In the genomic region with DNA sequence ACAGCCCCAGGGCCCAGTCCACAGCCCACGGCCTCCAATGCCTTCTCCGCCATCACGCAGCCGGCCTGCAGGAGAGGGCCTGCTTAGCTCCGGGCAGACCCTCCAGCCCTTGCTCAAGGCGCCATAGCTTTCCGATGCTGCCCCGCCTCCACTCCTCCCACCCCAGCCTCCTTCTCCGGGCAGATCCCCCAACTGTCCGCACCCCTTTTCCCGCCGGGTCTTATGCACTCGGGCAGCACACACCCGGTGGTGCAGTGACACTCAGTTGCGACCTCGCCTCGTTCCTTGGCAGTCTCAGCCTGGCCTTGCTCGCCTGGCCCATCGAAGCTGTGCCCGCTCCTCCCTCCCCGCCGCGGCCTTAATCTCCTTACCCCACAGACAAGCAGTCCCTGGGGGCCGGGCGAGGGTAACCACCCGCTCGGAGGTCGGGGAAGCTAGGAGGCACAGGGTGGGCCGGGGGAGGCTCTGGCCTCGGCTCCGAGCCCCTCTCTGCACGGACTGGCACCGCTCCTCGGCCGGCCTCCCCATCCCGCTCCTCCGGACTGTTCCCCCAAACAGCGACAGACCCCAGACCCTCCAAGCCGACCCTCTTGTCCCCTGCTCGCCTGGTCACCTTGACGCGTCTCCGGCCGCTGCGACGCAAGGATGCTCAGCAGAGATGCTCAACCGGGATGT, we compare ENCODE assay signal across 8 mouse cellular contexts. TPM values are rescaled to one million over a fixed set of nuclear protein-coding genes. Genes with fewer than 3 reads are reported as not detected.
DNase-seq lines count a peak whose midpoint lies in the region; ATAC-seq lines count a peak whose summit lies in the region.

No protein-coding gene starts in this region.

- DNase-seq in left cerebral cortex, postnatal 36 days (ENCODE audit: low spot score in 2 of 2): peak; percentile 36 to 52
- DNase-seq in left cerebral cortex, adult 11 months (ENCODE audit: low spot score): no peak
- peak; percentile 96 for DNase-seq in midbrain, embryonic 11.5 days (ENCODE audit: low spot score, missing footprints)
- DNase-seq in frontal cortex, postnatal 25 days (ENCODE audit: low spot score in 2 of 2): no peak

- peak overlapping the region; percentile 93 for H3K4me2 ChIP-seq in embryonic facial prominence, embryonic 15.5 days (replicated peaks)
- H3K4me2 ChIP-seq in intestine, embryonic 15.5 days (replicated peaks): peak overlapping the region; percentile 94
- H3K4me2 ChIP-seq in midbrain, embryonic 11.5 days: peak overlapping the region; percentile 94
- peak overlapping the region; percentile 94 for H3K4me2 ChIP-seq in stomach, embryonic 14.5 days (replicated peaks; ENCODE audit: low read depth, low read length)

- H3K27ac ChIP-seq in brown adipose tissue, adult 24 weeks (replicated peaks; ENCODE audit: low read depth, low read length): no peak overlapping the region
- no peak overlapping the region for H3K27ac ChIP-seq in embryonic facial prominence, embryonic 15.5 days (replicated peaks)
- peak overlapping the region; percentile 19; the same call in 1 of the 2 replicates for H3K27ac ChIP-seq in intestine, embryonic 15.5 days
- H3K27ac ChIP-seq in midbrain, embryonic 11.5 days (ENCODE audit: low read depth, low read length): peak overlapping the region; percentile 51
- H3K27ac ChIP-seq in stomach, embryonic 14.5 days (ENCODE audit: low read length): no peak overlapping the region

- H3K4me3 ChIP-seq in brown adipose tissue, adult 24 weeks (ENCODE audit: insufficient read depth, low read depth, low read length): peak overlapping the region; percentile 57
- peak overlapping the region; percentile 62 for H3K4me3 ChIP-seq in embryonic facial prominence, embryonic 15.5 days (replicated peaks)
- H3K4me3 ChIP-seq in intestine, embryonic 15.5 days (replicated peaks): peak overlapping the region; percentile 54
- peak overlapping the region; percentile 77 for H3K4me3 ChIP-seq in midbrain, embryonic 11.5 days (ENCODE audit: low read depth, low read length)
- H3K4me3 ChIP-seq in stomach, embryonic 14.5 days (ENCODE audit: low read depth, low read length): peak overlapping the region; percentile 63

- H3K9ac ChIP-seq in embryonic facial prominence, embryonic 15.5 days: peak overlapping the region; percentile 65
- H3K9ac ChIP-seq in intestine, embryonic 15.5 days: peak overlapping the region; percentile 63
- peak overlapping the region; percentile 84 for H3K9ac ChIP-seq in midbrain, embryonic 11.5 days (ENCODE audit: low read length)
- H3K9ac ChIP-seq in stomach, embryonic 14.5 days (replicated peaks; ENCODE audit: low read depth, low read length): peak overlapping the region; percentile 42

- WGBS in embryonic facial prominence, embryonic 15.5 days: under 1% methylated on average over 46 of the region's 47 CpGs
- WGBS in intestine, embryonic 15.5 days: 1% methylated on average over 47 of the region's 47 CpGs
- under 1% methylated on average over 47 of the region's 47 CpGs for WGBS in midbrain, embryonic 11.5 days
- WGBS in stomach, embryonic 14.5 days: 2% methylated on average over 47 of the region's 47 CpGs

- peaks cover 4% of the 10 kb centered on the region; the same call in 1 of the 2 replicates for H3K4me1 ChIP-seq in brown adipose tissue, adult 24 weeks (ENCODE audit: control insufficient read depth, insufficient read depth, insufficient read length, low read length)
- H3K4me1 ChIP-seq in embryonic facial prominence, embryonic 15.5 days: peaks cover 26% of the 10 kb centered on the region
- peaks cover 25% of the 10 kb centered on the region for H3K4me1 ChIP-seq in intestine, embryonic 15.5 days (replicated peaks)
- peaks cover 12% of the 10 kb centered on the region for H3K4me1 ChIP-seq in midbrain, embryonic 11.5 days (ENCODE audit: control insufficient read depth, insufficient read depth, low read length)
- peaks cover 4% of the 10 kb centered on the region; the same call in 1 of the 2 replicates for H3K4me1 ChIP-seq in stomach, embryonic 14.5 days (ENCODE audit: control insufficient read depth, insufficient read depth, low read length)

- intact Hi-C loops in left cerebral cortex, postnatal 36 days (cut with DNase I): no loop called here

- ATAC-seq in embryonic facial prominence, embryonic 15.5 days (ENCODE audit: insufficient number of reproducible peaks, low FRiP score, low TSS enrichment, low read depth): peak; percentile 46; the same call in 1 of the 2 replicates
- ATAC-seq in intestine, embryonic 15.5 days: peak; percentile 48
- ATAC-seq in midbrain, embryonic 11.5 days (ENCODE audit: low FRiP score): peak; percentile 69
- ATAC-seq in stomach, embryonic 14.5 days (ENCODE audit: insufficient number of reproducible peaks, insufficient read depth, low FRiP score, low read depth): peak; percentile 28; the same call in 1 of the 2 replicates

- H3K9me3 ChIP-seq in embryonic facial prominence, embryonic 15.5 days (replicated peaks): no peaks in the 10 kb centered on the region
- H3K9me3 ChIP-seq in intestine, embryonic 15.5 days: no peaks in the 10 kb centered on the region
- no peaks in the 10 kb centered on the region for H3K9me3 ChIP-seq in midbrain, embryonic 11.5 days (ENCODE audit: control insufficient read depth, low read length)
- H3K9me3 ChIP-seq in stomach, embryonic 14.5 days (ENCODE audit: control insufficient read depth, low read depth, low read length): no peaks in the 10 kb centered on the region

- H3K27me3 ChIP-seq in embryonic facial prominence, embryonic 15.5 days: peaks cover 23% of the 10 kb centered on the region
- peaks cover 15% of the 10 kb centered on the region for H3K27me3 ChIP-seq in intestine, embryonic 15.5 days (replicated peaks)
- H3K27me3 ChIP-seq in midbrain, embryonic 11.5 days (ENCODE audit: control insufficient read depth, insufficient read depth, low read length): no peaks in the 10 kb centered on the region; the same call in 1 of the 2 replicates
- H3K27me3 ChIP-seq in stomach, embryonic 14.5 days (ENCODE audit: control insufficient read depth, insufficient read depth, low read length): no peaks in the 10 kb centered on the region

- peaks cover 19% of the 10 kb centered on the region for H3K36me3 ChIP-seq in embryonic facial prominence, embryonic 15.5 days
- H3K36me3 ChIP-seq in intestine, embryonic 15.5 days: peaks cover 6% of the 10 kb centered on the region
- H3K36me3 ChIP-seq in midbrain, embryonic 11.5 days (ENCODE audit: control insufficient read depth, insufficient read depth, low read length): no peaks in the 10 kb centered on the region; the same call in 1 of the 2 replicates
- peaks cover 4% of the 10 kb centered on the region for H3K36me3 ChIP-seq in stomach, embryonic 14.5 days (ENCODE audit: control insufficient read depth, insufficient read depth, low read length)

RNA-seq across cellular contexts. Expression of a gene that starts 0.9 kb away (rescaled TPM):
- total RNA-seq in left cerebral cortex, postnatal 36 days (2021): 10 to 100 TPM; 56.6 to 65.0 TPM
- 0.36 TPM in 1 of 2 replicates, not detected in the other for polyA plus RNA-seq in brown adipose tissue, adult 24 weeks (2012; ENCODE audit: insufficient read depth, insufficient read length, missing spikeins)
- 5.1 and 5.5 TPM in 2 replicates for polyA plus RNA-seq in embryonic facial prominence, embryonic 15.5 days (2015; fragmentation: Nextera tagmentation; extraction: Ambion mirVana)
- polyA plus RNA-seq in intestine, embryonic 15.5 days (2015; fragmentation: Nextera tagmentation; extraction: Ambion mirVana): 2.5 and 2.9 TPM in 2 replicates
- polyA plus RNA-seq in midbrain, embryonic 11.5 days (2014; fragmentation: Nextera tagmentation; extraction: Ambion mirVana): 3.2 and 4.8 TPM in 2 replicates
- polyA plus RNA-seq in stomach, embryonic 14.5 days (2014; fragmentation: Nextera tagmentation; extraction: Ambion mirVana): 5.1 and 5.9 TPM in 2 replicates

RNA-seq across cellular contexts. Expression of a gene that starts 17.9 kb away (rescaled TPM):
- total RNA-seq in left cerebral cortex, postnatal 36 days (2021): 10 to 100 TPM; 24.4 to 31.8 TPM
- polyA plus RNA-seq in brown adipose tissue, adult 24 weeks (2012; ENCODE audit: insufficient read depth, insufficient read length, missing spikeins): 4.7 and 5.1 TPM in 2 replicates
- polyA plus RNA-seq in embryonic facial prominence, embryonic 15.5 days (2015; fragmentation: Nextera tagmentation; extraction: Ambion mirVana): 23.0 and 26.6 TPM in 2 replicates
- polyA plus RNA-seq in intestine, embryonic 15.5 days (2015; fragmentation: Nextera tagmentation; extraction: Ambion mirVana): 19.9 and 21.2 TPM in 2 replicates
- polyA plus RNA-seq in midbrain, embryonic 11.5 days (2014; fragmentation: Nextera tagmentation; extraction: Ambion mirVana): 25.6 and 28.0 TPM in 2 replicates
- polyA plus RNA-seq in stomach, embryonic 14.5 days (2014; fragmentation: Nextera tagmentation; extraction: Ambion mirVana): 21.3 and 23.4 TPM in 2 replicates

RNA-seq across cellular contexts. Expression of a gene that starts 19.1 kb away (rescaled TPM):
- total RNA-seq in left cerebral cortex, postnatal 36 days (2021): 10 to 100 TPM; 12.1 to 14.1 TPM
- 8.7 and 8.8 TPM in 2 replicates for polyA plus RNA-seq in brown adipose tissue, adult 24 weeks (2012; ENCODE audit: insufficient read depth, insufficient read length, missing spikeins)
- polyA plus RNA-seq in embryonic facial prominence, embryonic 15.5 days (2015; fragmentation: Nextera tagmentation; extraction: Ambion mirVana): 13.4 and 14.6 TPM in 2 replicates
- polyA plus RNA-seq in intestine, embryonic 15.5 days (2015; fragmentation: Nextera tagmentation; extraction: Ambion mirVana): 5.5 and 5.9 TPM in 2 replicates
- polyA plus RNA-seq in midbrain, embryonic 11.5 days (2014; fragmentation: Nextera tagmentation; extraction: Ambion mirVana): 1.9 and 3.2 TPM in 2 replicates
- polyA plus RNA-seq in stomach, embryonic 14.5 days (2014; fragmentation: Nextera tagmentation; extraction: Ambion mirVana): 7.2 and 8.4 TPM in 2 replicates

RNA-seq across cellular contexts. Expression of a gene that starts 32.5 kb away (rescaled TPM):
- 100 to 1,000 TPM; 213 to 219 TPM for total RNA-seq in left cerebral cortex, postnatal 36 days (2021)
- 9.7 and 11.8 TPM in 2 replicates for polyA plus RNA-seq in brown adipose tissue, adult 24 weeks (2012; ENCODE audit: insufficient read depth, insufficient read length, missing spikeins)
- 9.1 and 10.3 TPM in 2 replicates for polyA plus RNA-seq in embryonic facial prominence, embryonic 15.5 days (2015; fragmentation: Nextera tagmentation; extraction: Ambion mirVana)
- polyA plus RNA-seq in intestine, embryonic 15.5 days (2015; fragmentation: Nextera tagmentation; extraction: Ambion mirVana): 6.8 and 10.6 TPM in 2 replicates
- 9.8 and 10.4 TPM in 2 replicates for polyA plus RNA-seq in midbrain, embryonic 11.5 days (2014; fragmentation: Nextera tagmentation; extraction: Ambion mirVana)
- polyA plus RNA-seq in stomach, embryonic 14.5 days (2014; fragmentation: Nextera tagmentation; extraction: Ambion mirVana): 5.7 and 9.6 TPM in 2 replicates

RNA-seq across cellular contexts. Expression of a gene that starts 36.3 kb away (rescaled TPM):
- under 1 TPM; 0.57 to 0.82 TPM for total RNA-seq in left cerebral cortex, postnatal 36 days (2021)
- polyA plus RNA-seq in brown adipose tissue, adult 24 weeks (2012; ENCODE audit: insufficient read depth, insufficient read length, missing spikeins): not detected in 2 replicates
- 0.14 and 0.19 TPM in 2 replicates for polyA plus RNA-seq in embryonic facial prominence, embryonic 15.5 days (2015; fragmentation: Nextera tagmentation; extraction: Ambion mirVana)
- 11.7 and 12.9 TPM in 2 replicates for polyA plus RNA-seq in intestine, embryonic 15.5 days (2015; fragmentation: Nextera tagmentation; extraction: Ambion mirVana)
- polyA plus RNA-seq in midbrain, embryonic 11.5 days (2014; fragmentation: Nextera tagmentation; extraction: Ambion mirVana): 0.23 TPM in 1 of 2 replicates, not detected in the other
- 0.12 and 0.27 TPM in 2 replicates for polyA plus RNA-seq in stomach, embryonic 14.5 days (2014; fragmentation: Nextera tagmentation; extraction: Ambion mirVana)

Comparison
In these comparisons a context has a peak if more than half of its experiments do, and no peak if none do; other contexts are left out.
1. DNase-seq: peak in left cerebral cortex, postnatal 36 days (2 of 2) and midbrain, embryonic 11.5 days (single experiment); none in left cerebral cortex, adult 11 months (single experiment) and frontal cortex, postnatal 25 days (0 of 2).
2. H3K27ac ChIP-seq: peak in intestine, embryonic 15.5 days (single experiment) and midbrain, embryonic 11.5 days (single experiment); none in brown adipose tissue, adult 24 weeks (single experiment), embryonic facial prominence, embryonic 15.5 days (single experiment) and stomach, embryonic 14.5 days (single experiment).
3. Peak in every context shown above with its lines, with median percentiles within 50 percentile points of each other: H3K4me3 ChIP-seq, ATAC-seq, H3K4me2 ChIP-seq and H3K9ac ChIP-seq.